Mouse (Mus musculus): ENCODE data around the gene Dcaf5. TPM values are rescaled to one million over a fixed set of nuclear protein-coding genes. Genes with fewer than 3 reads are reported as not detected.

Gene Dcaf5
- polyA plus RNA-seq, 1 experiment: 44.5 TPM

DNA sequence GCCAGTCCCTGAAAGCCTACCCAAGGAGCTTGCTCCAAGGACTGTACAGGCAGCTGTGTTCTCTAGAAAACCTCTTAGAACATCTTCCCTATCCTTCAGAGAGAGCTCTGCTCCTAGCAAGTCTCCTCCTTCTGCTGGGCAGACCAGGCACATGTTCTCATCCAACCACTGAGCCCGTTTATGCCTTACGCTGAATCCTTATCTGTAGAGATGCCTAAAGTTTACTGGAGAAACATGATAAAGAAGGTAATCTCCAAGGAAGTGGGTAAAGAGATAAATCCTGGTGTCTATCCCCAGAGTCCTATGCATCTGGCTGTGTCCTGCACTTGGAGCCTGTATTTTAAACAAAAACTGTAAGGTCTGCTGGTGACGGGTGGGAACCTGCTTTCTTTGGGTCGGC is 145.9 kb downstream of the Dcaf5 start:
- no peak for DNase-seq (ENCODE audit: extremely low spot score in 1 of 2, low spot score in 1 of 2)

DNA sequence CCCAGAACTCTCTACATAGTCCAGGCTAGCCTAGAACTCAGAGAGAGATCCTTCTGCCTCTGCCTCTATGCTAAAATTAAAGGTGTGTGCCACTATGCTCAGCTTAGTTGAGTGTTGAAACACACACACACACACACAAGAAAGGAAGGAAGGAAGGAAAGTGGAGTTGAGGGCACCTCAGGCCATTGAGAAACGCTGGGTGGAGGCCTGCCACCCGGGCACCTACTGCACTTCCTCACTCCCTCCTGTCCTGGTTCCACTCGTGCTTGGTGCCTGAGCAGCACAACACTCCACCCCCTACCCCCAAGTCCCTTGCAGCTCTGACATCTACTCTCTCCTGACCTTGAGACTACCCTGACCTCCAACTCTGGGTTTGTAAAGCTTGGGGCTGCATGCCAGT is 146.7 kb downstream of the Dcaf5 start:
- DNase-seq (ENCODE audit: extremely low spot score in 1 of 2, low spot score in 1 of 2): no peak

DNA sequence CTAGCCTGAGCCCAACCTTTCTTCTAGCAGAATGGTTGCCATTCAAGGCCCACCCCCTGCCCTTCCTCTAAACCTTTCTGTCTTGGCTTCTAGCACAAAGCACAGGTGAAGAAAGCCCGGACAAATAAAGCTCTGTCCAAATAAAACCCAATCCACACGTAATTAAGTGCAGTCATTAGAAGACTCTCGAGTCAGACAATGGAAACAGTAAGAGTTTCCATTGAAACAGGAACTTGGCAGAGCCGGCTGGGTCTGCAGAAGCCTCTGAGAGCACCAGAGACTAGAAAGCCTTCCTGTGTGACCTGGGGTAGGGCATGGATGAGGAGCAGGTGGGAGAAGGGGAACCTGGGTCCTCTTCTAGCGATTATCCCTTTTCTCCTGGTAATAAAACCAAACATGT is 150.5 kb downstream of the Dcaf5 start:
- no peak for DNase-seq (ENCODE audit: extremely low spot score in 1 of 2, low spot score in 1 of 2)

Other genes with a start within 250 kb of the Dcaf5 start
- 82.7 and 95.8 TPM in 2 replicates for gene Actn1, start 176.2 kb downstream of the Dcaf5 start, polyA plus RNA-seq (2012; rRNA removed)
- 107 and 129 TPM in 2 replicates for gene Exd2, start 26.5 kb upstream of the Dcaf5 start, polyA plus RNA-seq (2012; rRNA removed)
- 40.3 and 43.6 TPM in 2 replicates for gene Galnt16, start 81.7 kb upstream of the Dcaf5 start, polyA plus RNA-seq (2012; rRNA removed)
- gene Slc39a9, start 207.3 kb upstream of the Dcaf5 start, polyA plus RNA-seq (2012; rRNA removed): 26.8 and 29.1 TPM in 2 replicates
- 104 and 113 TPM in 2 replicates for gene Erh, start 207.7 kb upstream of the Dcaf5 start, polyA plus RNA-seq (2012; rRNA removed)